Mouse (Mus musculus) forebrain, postnatal 0 days (tissue): ENCODE measurements around the gene Lypd6. TPM values are rescaled to one million over a fixed set of nuclear protein-coding genes. Genes with fewer than 3 reads are reported as not detected.

Experiments used
- ATAC-seq: fragments of 200-750 bp; cut with Nextera tagmentation; 2 replicates; pipeline ENCODE4 v1.8.0; 2017; ENCODE audit warnings: mild to moderate bottlenecking, moderate library complexity
- DNase-seq: peaks from one replicate; pipeline ENCODE4 v3.0.0-alpha.2; 2015
- H3K27ac ChIP-seq: fragments of 300-500 bp; sonication (generic); 2 replicates; pipeline ENCODE4 v1.5.1; 2014; ENCODE audit warnings: low read depth, mild to moderate bottlenecking, antibody characterized with exemption, low read length, moderate library complexity, mixed read lengths
- H3K27me3 ChIP-seq: fragments of 300-500 bp; sonication (generic); 2 replicates; pipeline ENCODE4 v1.6.1; 2014; ENCODE audit warnings: mild to moderate bottlenecking, low read length, mixed read lengths; ENCODE audit not compliant: insufficient read depth
- H3K36me3 ChIP-seq: fragments of 300-500 bp; sonication (generic); 2 replicates; pipeline ENCODE4 v1.6.1; 2014; ENCODE audit warnings: mild to moderate bottlenecking, moderate library complexity; ENCODE audit not compliant: insufficient read depth
- H3K4me1 ChIP-seq: fragments of 300-500 bp; sonication (generic); 2 replicates; pipeline ENCODE4 v1.6.1; 2014; ENCODE audit warnings: antibody characterized with exemption; ENCODE audit not compliant: insufficient read depth
- H3K4me2 ChIP-seq: fragments of 300-500 bp; sonication (generic); 2 replicates; pipeline ENCODE4 v1.6.1; 2014; ENCODE audit warnings: low read depth, mild to moderate bottlenecking, moderate library complexity
- H3K4me3 ChIP-seq: fragments of 300-500 bp; sonication (generic); 2 replicates; pipeline ENCODE4 v1.5.1; 2014; ENCODE audit warnings: low read depth, low read length, mixed read lengths
- H3K9ac ChIP-seq: fragments of 300-500 bp; sonication (generic); 2 replicates; pipeline ENCODE4 v1.6.1; 2014; ENCODE audit warnings: mild to moderate bottlenecking
- H3K9me3 ChIP-seq: fragments of 300-500 bp; sonication (generic); 2 replicates; pipeline ENCODE4 v1.6.1; 2016; ENCODE audit warnings: low read length
- CTCF ChIP-seq: sonication (generic); IDR thresholded peaks from 2 replicates; pipeline ENCODE4 v1.5.1; 2016; ENCODE audit warnings: antibody characterized with exemption, control low read depth, low read depth
- WGBS: fragments of 180-500 bp; shearing (Covaris S2); extraction: QIAGEN DNeasy Blood & Tissue Kit; methylation state at CpG from one replicate; pipeline ENCODE4 v1.1.7; 2014; 5-methylcytosine and 5-hydroxymethylcytosine counted together
- polyA plus RNA-seq: library from polyadenylated mRNA; unstranded; fragments of >200 nt; fragmentation: Nextera tagmentation; extraction: Ambion mirVana; gene quantifications from 2 replicates; pipeline ENCODE4 v1.2.1, GENCODE M21; 2015
- total RNA-seq: library from RNA; depleted of rRNA; stranded (reverse); fragments of >200 nt; gene quantifications from 2 replicates; pipeline ENCODE4 v1.2.3, GENCODE M21; 2014; rRNA removed

Lypd6 gene
- total and polyA plus RNA-seq, 2 experiments from 2014 or later, result 17.2 to 19.2 TPM

GRCm38 (mm10) chr2:50225019-50225418 lies 158.8 kb downstream of the Lypd6 start:
- no peaks in the 10 kb centered on the region for H3K4me1 ChIP-seq
- H3K4me3 ChIP-seq, result no peak overlapping the region
- DNase-seq, result no peak
- TF ChIP-seq CTCF, result no peak
- no peaks in the 10 kb centered on the region for H3K9me3 ChIP-seq
- no peak for ATAC-seq
- no peak overlapping the region for H3K9ac ChIP-seq
- H3K27me3 ChIP-seq, result no peaks in the 10 kb centered on the region
- 83% methylated on average over 4 of the region's 4 CpGs for WGBS
- H3K36me3 ChIP-seq, result no peaks in the 10 kb centered on the region
- H3K27ac ChIP-seq, result no peak overlapping the region
- no peak overlapping the region for H3K4me2 ChIP-seq

DNA sequence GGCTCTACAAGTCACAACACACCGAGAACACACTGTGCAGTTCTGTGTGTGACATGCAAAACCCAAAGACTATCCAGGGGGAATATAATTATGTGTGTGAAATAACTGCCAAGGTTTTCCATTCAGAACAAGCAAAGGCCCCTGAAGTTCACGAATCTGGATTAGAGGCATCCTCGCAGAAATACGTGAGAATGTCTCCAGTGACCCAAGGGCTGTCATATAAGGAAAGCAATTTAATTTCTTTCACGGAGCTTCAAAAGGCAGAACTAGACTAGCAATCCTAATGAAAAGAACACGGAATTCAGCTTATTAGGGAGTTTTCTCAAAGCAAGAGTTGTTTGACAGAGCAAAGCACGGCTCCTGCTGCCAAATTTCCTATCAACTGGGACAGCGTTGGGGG lies 167.3 kb downstream of the Lypd6 start:
- no peak overlapping the region for H3K27ac ChIP-seq
- H3K4me2 ChIP-seq, result no peak overlapping the region
- no peak overlapping the region for H3K9ac ChIP-seq
- H3K4me1 ChIP-seq, result no peaks in the 10 kb centered on the region
- no peaks in the 10 kb centered on the region for H3K27me3 ChIP-seq
- no peaks in the 10 kb centered on the region for H3K36me3 ChIP-seq
- no peak overlapping the region for H3K4me3 ChIP-seq
- no peaks in the 10 kb centered on the region for H3K9me3 ChIP-seq
- TF ChIP-seq CTCF, result no peak
- no peak for ATAC-seq
- DNase-seq, result no peak
- 21% methylated on average over 8 of the region's 8 CpGs for WGBS

Other genes with a start within 250 kb of the Lypd6 start
- 60.0 and 60.9 TPM in 2 replicates for gene Mmadhc, start 230.4 kb downstream of the Lypd6 start, total RNA-seq
- gene Mmadhc, start 230.4 kb downstream of the Lypd6 start, polyA plus RNA-seq, result 132 and 142 TPM in 2 replicates